Mouse (Mus musculus) right cerebral cortex, adult 2 months (tissue): ENCODE measurements at regions not wholly inside any gene's neighbourhood (a gene's known extent, or its start where the extent isn't known, plus 50 kb on each side); places are given as distances from the start of the nearest gene placed in this dataset.

ENCODE experiments used
- DNase-seq, 2 experiments: peaks; one replicate each; pipeline ENCODE4 v3.0.0; 2021 to 2022; ENCODE audit warnings: low spot score in 2 of 2

DNA sequence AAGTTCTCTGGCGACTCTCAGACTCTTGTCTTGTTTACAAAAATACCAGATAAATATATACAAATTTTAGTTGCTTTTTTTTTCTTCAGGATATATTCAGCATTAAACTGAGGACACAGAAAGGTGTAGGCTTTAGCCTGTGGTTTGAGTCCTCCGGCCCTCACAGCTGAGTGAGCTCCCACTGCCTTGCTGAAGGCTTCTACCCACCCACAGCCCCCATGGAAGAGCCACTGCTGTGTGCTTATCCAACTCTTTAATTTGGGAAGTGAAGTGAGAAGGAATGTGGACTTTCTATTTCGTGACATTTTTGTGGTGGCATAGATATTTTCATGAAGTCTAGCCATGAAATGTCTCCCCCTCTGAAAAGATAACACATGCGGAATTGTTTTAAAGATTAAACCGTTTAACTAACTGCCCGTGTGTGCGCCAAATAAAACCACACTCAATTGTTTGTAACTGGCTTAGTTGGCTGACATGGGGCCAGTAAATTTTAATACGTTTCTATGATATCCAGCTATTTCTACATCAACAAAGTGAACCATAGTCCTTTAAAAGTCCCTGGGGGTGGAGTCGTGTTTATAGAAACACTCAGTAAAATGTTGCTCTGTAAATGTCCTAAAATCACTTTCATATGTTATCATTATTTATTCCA lies 174.1 kb downstream of the Slc38a4 start:
- DNase-seq = no peak

DNA sequence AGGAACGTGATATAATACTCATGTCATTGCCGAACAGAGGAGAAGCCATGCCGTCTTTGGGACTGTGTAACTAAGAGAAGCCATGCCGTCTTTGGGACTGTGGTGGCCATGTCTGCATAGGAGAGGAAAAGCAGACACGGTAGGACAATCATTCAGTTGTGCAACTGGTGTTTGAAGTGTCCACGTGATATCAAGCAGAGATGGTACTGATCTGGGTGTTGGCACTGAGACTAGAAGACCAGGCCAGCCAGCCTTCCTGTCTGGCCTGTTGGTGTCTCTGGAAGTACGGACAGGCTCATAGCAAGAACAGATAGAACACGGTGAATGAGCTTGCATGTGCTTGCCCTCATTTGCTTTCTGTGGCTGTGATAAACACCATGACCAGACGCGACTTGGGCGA lies 175.7 kb downstream of the Slc38a4 start:
- DNase-seq = no peak

DNA sequence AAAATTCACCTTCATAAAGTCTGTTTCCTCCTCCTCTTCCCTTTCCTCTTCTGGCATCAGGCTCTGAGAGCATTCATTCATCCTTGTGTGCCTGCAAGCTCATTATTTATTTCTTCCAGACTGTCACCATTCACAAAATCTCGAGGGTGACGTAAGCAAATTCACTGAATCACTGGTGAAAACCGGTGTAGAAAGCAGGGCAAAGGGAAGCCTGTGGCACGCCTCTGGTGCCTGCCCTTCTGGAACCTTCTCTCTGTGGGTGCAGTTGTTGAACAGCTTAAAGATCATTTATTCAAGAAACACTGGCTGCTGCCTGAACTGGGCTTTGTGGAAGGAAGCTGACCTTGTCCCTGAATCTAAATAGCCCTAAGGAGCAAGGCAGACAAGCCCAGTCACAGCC lies 177.0 kb downstream of the Slc38a4 start:
- DNase-seq = no peak

DNA sequence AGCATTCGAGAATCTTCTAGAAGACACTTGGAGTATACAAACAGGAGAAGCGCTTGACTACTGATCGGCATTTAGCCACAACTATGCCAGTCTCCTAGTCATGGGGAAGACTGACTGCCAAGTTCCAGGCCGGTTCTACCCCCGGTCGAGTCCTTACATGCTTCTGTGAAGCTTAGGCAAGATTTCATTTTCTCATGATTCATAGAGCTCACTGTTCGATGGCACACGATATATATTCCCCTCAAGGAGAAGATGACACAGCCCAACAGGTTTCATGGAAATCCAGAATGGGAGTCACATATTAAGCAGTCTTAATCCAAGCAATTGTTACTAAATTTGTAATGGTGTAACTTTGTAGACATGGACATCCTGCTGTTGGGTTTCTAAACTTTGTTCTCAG lies 177.8 kb downstream of the Slc38a4 start:
- DNase-seq = no peak

DNA sequence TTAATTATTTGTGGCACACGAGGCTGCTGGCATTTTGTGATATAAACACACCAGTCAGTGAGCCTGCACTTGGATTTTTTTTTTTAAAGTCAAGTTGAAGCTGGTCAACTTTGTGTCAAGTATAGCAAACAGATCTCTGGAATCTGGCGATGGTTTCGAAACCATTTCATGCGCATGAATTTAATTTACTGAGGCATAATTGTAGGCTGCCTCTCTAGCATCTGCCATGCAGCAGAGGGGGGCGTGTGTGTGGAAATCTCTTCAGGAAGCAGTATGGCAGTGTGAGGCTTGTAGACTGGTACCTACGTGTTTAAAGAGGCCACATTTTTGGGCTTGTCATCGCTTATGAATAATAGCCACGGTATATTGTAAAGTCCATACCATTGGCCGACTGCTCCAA lies 177.7 kb upstream of the Slc38a2 start:
- DNase-seq = no peak

DNA sequence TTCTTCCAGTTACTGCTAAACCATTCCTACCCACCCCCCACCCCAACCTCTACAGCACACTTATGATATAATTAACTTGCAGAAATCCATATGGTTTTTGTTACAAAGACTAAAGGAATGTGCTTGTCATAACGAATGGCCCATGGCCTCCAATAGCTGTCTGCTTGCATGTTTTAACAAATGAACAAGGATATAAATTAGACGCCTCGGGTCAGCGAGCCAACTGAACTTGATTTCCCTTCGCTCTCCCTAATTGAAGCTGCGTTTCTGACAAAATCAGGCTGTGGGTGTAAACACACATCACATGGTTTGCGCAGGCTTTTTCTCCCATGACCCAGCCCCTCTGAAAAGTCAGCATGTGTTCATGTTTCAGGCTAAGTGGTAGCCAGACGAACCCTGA lies 174.6 kb upstream of the Slc38a2 start:
- no peak for DNase-seq

DNA sequence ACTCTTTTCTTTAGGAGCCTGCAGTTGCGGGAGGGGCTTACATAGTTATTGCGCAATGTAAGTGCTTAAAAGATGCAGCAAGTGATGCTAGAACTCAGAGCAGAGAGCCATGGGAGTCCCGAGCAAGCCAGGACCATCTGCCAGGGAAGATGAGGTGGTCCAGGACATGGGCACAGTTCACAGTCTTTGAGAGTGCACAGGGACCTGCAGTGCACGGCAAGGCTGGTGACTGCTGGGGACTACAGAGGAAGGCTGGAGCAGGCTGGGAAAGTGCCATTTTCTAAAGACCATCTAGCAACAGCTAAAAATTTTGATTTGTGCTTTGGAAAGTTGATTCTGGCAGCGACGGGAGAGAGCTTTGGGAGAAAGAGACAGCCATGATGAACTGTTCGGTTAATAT lies 174.0 kb upstream of the Slc38a2 start:
- DNase-seq = no peak

DNA sequence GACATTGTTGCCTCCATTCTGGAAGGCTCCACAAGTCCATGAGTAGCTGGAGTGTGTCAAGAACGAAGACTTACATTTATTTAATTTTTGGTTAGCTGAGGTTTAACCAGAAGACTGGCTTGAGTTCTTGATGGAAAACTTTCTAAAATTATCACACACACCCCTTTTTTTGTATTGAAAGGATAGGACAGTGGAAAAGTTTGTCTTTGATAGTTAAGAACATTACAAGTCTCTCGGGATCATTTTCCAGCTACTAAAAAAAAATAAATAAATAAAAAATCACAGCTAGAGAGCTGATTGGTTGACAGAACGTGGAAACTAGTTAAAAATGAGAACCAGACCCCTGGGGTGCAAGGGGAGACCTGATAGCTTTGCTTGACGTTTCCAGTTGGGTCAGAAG lies 173.6 kb upstream of the Slc38a2 start:
- DNase-seq = no peak

DNA sequence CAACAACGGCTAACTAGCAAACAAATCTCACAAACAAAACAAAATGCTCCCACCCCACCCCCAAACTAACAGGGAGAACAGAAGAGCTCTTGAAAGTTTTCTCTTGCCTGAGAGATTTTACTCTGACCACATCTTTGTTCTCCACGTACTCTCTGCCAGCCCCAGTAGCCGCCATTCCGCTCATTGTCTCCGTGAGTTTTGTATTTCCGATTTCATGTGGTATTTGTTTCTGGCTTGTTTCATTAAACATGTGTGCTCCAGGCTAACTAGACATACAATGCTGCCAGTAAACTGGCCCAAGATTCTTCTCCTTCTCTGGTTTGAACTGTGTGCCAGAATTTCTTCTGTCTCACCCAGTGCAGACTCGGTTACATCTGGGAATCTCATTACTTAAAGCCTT lies 168.2 kb upstream of the Slc38a2 start:
- no peak for DNase-seq

DNA sequence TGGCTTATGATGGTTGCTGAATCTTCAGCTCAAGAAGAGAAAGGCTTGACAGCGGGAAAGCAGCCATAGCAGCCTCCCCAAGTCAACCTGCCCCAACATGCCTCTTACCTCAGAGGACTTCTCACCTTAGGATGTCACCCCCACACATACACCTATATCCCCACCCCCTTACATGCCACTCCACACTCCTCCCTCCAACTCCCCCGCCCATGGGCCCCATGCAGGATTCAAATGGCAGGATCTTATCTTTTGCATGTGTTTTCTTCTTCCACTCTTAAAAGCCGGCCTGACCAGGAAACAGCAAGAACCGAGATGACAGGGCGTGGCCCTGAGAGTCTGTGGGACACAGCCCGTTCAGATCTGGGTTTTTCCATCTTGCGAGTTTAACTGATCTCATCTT lies 166.4 kb upstream of the Slc38a2 start:
- no peak for DNase-seq

DNA sequence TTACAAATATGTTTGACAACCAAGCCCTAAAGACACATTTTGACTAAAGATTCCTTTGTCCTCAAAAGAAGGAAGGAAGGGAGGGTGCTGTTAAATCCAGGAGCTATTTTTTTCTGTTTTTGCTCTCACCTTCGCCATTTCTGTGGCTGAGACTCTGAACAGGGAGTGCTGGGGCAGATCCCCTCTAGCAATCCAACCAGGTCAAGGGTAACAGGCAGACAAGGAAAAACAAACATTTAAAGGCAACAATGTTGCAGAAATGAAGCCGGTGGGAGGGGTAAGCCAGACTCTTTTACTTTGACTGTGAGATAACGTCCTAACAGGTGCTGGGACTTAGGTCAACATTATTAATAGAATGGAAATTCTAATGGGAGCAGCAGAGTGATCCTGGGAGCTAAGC lies 158.2 kb upstream of the Slc38a2 start:
- no peak for DNase-seq

DNA sequence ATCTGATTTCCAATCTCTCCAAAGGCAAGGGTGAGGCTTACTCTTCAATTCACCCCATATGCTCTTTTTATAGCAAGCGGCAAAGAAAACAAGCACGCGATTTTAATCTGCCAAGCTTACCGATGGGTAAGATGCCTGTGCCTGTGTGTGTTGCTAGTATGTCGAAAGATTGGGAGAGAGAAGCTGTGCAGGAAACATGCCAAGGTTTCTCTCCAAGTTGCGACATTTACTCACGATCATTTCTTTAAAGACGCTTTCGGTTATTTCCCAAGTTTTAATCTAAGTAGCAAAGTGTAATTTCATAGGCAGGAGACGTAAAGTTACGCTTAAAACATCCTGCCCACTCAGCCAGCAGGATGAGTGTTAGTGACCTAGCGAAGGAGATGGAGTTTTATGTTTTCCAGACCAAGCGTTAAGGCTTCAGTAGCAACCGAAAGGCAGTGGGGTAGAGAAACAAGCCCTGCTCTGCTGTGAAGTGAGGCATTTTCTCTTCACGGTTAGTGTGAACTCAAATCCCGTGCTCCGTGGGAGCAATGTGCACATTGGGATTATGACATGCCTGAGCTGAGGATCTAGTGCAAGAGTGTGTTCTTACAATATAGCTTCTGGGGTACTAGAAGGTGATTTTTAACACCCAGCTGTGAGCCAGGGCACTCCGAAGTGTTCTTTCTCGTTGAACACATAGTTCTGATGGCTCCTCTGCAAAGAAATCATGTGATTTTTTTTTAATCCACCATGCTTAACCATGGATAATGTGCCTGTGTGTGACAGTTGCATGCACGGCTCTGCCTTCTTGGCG lies 152.6 kb upstream of the Slc38a2 start:
- DNase-seq = no peak

DNA sequence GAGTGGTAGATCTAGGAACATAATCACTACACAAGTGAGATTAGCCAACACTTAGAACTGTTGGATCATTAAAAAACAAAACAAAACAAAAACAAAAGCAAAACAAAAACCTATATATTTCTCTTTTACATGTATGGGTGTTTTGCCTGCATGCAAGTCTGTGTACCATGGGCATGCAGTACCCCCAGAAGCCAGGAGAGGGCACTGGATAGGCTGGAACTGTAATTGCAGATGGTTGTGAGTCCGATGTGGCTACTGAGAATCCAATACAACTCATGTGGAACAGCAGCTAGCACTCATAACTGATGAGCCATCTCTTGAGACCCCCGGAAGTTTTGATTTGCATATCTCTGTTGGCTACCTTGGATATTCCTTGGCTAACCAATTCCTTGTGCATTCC lies 148.6 kb upstream of the Slc38a2 start:
- DNase-seq = no peak

DNA sequence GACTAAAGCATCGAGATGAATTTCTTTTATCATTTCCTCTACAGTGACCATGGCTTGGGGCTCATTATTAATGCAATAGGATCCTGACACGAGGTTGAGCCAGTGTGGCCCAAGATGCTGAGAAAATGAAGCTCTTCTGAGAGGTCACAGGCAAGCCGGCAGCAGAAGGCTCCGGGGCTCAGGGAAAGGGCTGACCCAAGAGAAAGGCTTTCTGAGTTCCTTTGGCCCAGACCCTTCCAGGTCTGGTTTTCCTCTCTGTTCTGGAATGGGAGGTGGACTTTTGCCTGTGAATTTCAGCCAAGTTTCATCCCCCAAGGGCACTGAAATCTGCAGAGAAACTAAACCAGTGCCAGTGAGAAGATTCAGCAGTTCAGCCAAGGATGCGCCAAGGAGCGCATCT lies 145.7 kb upstream of the Slc38a2 start:
- DNase-seq = no peak

DNA sequence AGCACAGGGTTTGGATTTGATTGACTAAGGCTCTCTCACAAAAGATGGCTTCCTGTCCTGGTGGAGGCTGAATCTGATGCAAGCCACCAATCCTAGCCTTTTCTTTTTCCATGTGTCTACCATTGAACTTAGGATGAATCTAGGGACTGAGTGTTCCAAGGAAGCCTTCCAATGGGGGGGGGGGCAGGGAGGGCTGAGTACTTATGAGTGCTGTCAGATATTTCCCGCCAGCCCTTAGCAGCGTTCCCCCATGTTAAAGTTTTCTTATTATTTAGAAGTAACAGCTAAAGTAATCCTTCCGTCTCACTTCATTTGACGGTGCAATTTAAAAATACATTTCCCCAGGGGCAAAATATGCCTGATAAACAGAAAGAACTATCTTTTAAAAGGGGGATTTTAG lies 144.8 kb upstream of the Slc38a2 start:
- DNase-seq = no peak

DNA sequence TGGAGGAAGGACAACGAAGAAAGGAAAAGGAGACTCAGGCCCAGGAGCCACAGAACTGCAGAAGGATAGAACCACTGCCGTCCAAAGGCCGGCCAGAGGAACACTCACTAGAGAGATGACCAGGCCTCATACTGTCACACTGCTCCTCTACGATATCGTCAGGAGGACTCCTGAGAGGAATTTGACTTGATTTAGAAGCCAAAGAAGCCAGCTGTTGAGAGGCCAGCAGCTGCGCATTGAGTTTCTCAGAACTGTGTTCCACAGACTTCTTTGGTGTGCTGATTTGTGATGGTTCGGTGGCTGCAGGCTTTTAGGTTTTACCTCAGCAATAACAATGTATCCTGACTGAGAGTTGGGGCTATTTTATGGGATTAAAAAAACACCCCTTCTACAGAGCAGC lies 144.1 kb upstream of the Slc38a2 start:
- no peak for DNase-seq

DNA sequence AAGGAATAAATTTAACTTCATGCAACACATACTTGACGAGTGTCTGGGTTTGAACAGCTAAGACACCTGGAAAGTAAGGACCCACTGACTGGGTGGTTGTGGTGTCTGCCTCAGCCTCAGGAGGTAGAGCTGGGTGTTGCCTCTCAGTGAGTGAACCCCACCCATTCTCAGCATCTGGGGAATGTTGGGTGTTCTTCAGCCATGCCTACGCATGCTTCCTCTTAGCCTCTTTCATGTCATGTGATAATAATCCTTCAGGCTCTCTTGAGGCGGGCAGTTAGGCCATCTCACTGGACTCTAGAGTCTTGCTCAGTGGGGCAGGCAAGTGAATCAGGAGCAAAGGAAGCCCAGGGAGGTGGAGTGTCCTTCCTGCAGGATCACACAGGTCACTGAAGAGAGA lies 143.4 kb upstream of the Slc38a2 start:
- DNase-seq = no peak

DNA sequence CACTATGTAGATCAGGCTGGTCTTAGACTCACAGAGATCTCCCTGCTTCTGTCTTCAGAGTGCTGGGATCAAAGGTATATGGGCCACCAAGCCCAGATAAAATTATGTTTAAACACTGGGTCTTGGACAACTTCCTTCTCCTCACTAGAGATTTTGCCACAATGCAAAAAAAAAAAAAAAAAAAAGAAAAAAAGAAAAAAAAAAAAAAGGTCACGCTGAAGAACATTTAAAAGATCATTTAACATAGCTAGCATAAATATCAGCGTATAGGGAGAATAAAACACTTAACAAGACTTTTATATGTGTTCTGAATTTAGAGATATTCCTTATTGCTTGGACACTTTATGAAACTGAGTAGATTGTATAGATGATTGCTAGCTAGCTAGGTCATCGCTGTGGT lies 137.1 kb upstream of the Slc38a2 start:
- DNase-seq = no peak

DNA sequence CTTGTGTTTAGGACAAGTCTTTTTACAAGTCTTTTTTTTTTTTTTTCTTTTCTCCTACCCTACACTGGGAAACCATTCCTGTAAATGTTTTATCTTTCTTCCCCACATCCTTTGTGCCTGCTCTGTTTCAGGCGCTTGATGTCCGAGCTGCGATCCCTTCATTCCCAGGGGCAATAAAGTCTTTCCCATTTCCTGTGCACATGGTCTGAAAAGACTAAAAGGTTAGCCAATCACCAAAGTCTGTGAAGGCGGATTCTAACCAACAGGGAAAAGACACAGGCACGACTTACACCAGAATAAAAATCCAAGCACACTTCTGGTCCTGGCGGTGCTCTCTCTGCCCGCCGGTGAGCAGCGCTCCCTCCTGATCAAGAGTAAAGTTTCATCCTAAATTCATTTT lies 135.3 kb upstream of the Slc38a2 start:
- DNase-seq = no peak

DNA sequence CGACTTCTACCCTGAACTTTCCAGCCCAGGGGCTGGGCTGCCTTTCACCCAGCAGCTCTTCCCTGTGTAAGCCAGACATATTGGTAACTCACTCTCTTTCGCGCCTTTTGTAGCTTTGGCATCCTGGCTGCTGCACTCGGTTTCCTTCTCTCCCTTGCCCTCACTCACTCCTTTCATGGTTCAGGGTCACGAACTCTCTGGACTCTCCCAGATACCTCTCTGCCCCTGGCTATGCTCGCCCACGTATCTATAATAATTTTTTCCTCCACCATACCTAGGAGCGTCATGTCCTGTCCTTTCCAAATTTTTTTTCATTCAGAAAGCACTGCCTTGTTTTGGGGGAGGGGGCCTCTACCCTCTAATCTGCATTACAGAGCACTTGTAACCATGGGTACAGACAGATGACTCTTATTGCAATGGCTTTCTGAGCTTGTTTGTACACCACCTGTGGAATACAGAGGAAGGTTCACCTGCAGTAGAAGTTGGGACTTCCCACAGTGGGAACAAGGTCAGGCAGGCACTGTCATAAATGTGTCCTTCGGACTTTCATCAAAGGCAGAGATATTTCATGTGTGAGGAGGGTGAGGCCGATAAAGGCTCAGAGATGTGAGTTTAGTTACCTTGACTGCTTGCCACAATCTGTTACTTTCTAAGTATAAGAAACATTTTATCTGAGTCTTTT lies 134.8 kb upstream of the Slc38a2 start:
- no peak for DNase-seq

DNA sequence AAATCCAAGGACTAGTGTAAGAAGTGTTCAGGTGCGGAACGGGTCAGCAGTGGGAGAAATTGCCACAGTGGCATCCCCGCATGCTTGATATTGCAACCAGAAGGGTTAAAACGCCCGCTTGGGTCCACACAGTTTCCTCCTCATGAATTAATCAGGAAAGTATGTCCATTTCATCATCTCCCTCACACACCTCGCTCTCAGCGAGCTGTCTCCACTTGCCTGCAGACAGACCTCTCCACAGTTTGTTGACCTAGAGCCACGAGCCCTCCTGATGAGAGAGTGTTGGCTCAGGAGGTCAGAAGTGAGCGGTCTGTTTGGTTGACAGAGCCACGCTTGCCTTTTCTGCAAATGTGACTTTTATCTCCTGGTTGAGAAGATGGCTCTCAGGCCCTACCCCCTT lies 132.9 kb upstream of the Slc38a2 start:
- no peak for DNase-seq

DNA sequence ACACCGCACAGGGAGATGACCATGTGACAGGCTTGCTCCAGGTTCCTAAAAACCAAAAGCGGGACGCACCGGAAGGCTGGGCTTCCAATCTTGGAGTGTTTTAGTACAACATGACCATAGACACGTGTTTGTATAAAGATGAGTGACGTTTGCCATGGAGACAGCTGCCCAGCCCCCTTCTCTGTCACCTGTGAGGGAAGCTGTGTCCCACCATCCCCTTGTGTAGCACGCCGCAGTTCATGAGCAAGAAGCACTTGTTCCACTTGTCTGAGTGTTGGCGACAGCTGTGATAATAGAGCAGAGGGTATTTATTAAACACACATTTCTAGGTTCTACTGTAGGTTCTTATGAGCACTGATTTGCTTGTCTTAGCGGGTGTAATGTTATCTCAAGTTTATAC lies 131.7 kb upstream of the Slc38a2 start:
- DNase-seq = no peak

DNA sequence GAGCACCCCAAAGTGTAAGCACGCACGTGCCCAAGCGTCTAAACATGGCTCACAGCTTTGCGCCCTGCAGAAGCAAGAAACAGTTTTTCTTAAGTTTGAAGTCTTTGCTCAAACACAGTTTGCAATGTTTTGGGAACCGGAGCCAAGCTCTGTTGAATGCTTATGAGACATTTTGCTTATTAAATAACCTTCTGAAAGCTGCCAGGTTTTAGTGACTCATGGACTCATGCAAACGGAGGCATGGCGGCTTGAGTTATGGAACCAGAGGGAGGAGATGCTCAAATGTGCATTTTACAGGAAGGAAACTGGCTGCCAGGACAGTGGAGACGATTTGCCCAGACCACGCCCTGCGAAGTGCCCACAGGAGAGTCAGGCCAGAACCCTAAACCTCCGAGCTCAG lies 131.0 kb upstream of the Slc38a2 start:
- DNase-seq = peak; percentile 22 to 31
